Mouse (Mus musculus) ES-Bruce4 (cell line): Measurements from ENCODE around the gene Slc22a27. TPM values are rescaled to one million over a fixed set of nuclear protein-coding genes. Genes with fewer than 3 reads are reported as not detected.
"Not testable (repeated sequence)": the region's sequence is repeated elsewhere in the genome, so short reads cannot be mapped to it uniquely, and the experiment has no call there.

Experiments used
- H3K27ac ChIP-seq: 2 replicates; pipeline ENCODE4 v1.5.1; 2012; ENCODE audit warnings: low read length, inconsistent platforms; ENCODE audit not compliant: insufficient read depth
- H3K27me3 ChIP-seq: 2 replicates; pipeline ENCODE4 v1.6.1; 2012; ENCODE audit warnings: mild to moderate bottlenecking, low read length, inconsistent platforms; ENCODE audit not compliant: control insufficient read depth, poor library complexity, insufficient read depth, severe bottlenecking
- H3K36me3 ChIP-seq: 2 replicates; pipeline ENCODE4 v1.6.1; 2012; ENCODE audit warnings: inconsistent platforms, mild to moderate bottlenecking, low read length, moderate library complexity; ENCODE audit not compliant: control insufficient read depth, poor library complexity, insufficient read depth, severe bottlenecking
- H3K4me1 ChIP-seq: one replicate; pipeline ENCODE4 v1.8.1; 2011; ENCODE audit warnings: low read length; ENCODE audit not compliant: control insufficient read depth, insufficient read depth
- H3K4me3 ChIP-seq: 2 replicates; pipeline ENCODE4 v1.5.1; 2011; ENCODE audit warnings: low read depth, mild to moderate bottlenecking, low read length
- H3K9ac ChIP-seq: 2 replicates; pipeline ENCODE4 v1.6.1; 2012; ENCODE audit warnings: low read depth, mild to moderate bottlenecking, inconsistent platforms; ENCODE audit not compliant: poor library complexity, severe bottlenecking
- H3K9me3 ChIP-seq: replicated peaks from 2 replicates; pipeline ENCODE4 v1.6.1; 2012; ENCODE audit warnings: mild to moderate bottlenecking, low read length, inconsistent platforms; ENCODE audit not compliant: control insufficient read depth, poor library complexity, insufficient read depth, severe bottlenecking
- CTCF ChIP-seq: IDR thresholded peaks from one replicate; pipeline ENCODE4 v1.8.1; 2011; ENCODE audit warnings: low read depth, low read length
- EP300 ChIP-seq: IDR thresholded peaks from 2 replicates; pipeline ENCODE4 v1.6.1; 2011; ENCODE audit warnings: low read depth, low read length; ENCODE audit not compliant: insufficient read depth
- POLR2A ChIP-seq: IDR thresholded peaks from one replicate; pipeline ENCODE4 v1.8.1; 2011; ENCODE audit warnings: low read length; ENCODE audit not compliant: insufficient read depth
- polyA plus RNA-seq: library from polyadenylated mRNA; stranded (reverse); fragments of >200 nt; gene quantifications from 2 replicates; pipeline ENCODE4 v1.2.4, GENCODE M21; 2011; ENCODE audit warnings: low read depth; ENCODE audit not compliant: missing spikeins, insufficient read depth, insufficient read length

Gene Slc22a27
- polyA plus RNA-seq, result not detected in 2 replicates

- H3K27ac ChIP-seq, H3K9ac ChIP-seq, H3K4me1 ChIP-seq, H3K4me3 ChIP-seq, H3K27me3 ChIP-seq, H3K36me3 ChIP-seq, H3K9me3 ChIP-seq: not testable (repeated sequence)
Observed at GRCm38 (mm10) chr19:7965927-7966326, at the start of gene Slc22a27. TSS of gene Slc22a27 (minus strand) at chr19:7966027.

- H3K27ac ChIP-seq, H3K4me3 ChIP-seq, H3K4me1 ChIP-seq, H3K36me3 ChIP-seq, H3K9ac ChIP-seq, H3K27me3 ChIP-seq, H3K9me3 ChIP-seq: not testable (repeated sequence)
Observed at GRCm38 (mm10) chr19:8011596-8011995, 45.8 kb upstream of the Slc22a27 start.

GRCm38 (mm10) chr19:8009086-8009485, 43.3 kb upstream of the Slc22a27 start:
- H3K9ac ChIP-seq, H3K27me3 ChIP-seq, H3K4me1 ChIP-seq, H3K4me3 ChIP-seq, H3K27ac ChIP-seq, H3K9me3 ChIP-seq, H3K36me3 ChIP-seq: not testable (repeated sequence)

GRCm38 (mm10) chr19:7968703-7969102, 2.9 kb upstream of the Slc22a27 start:
- H3K9me3 ChIP-seq, result no peaks in the 10 kb centered on the region
- no peaks in the 10 kb centered on the region for H3K4me1 ChIP-seq
- no peaks in the 10 kb centered on the region for H3K27me3 ChIP-seq
- no peak overlapping the region for H3K27ac ChIP-seq
- no peaks in the 10 kb centered on the region for H3K36me3 ChIP-seq
- H3K9ac ChIP-seq, result no peak overlapping the region
- H3K4me3 ChIP-seq, result no peak overlapping the region
- TF ChIP-seq CTCF (no peak), EP300 (no peak), POLR2A (no peak)

- H3K4me1 ChIP-seq, H3K9ac ChIP-seq, H3K27ac ChIP-seq, H3K9me3 ChIP-seq, H3K36me3 ChIP-seq, H3K27me3 ChIP-seq, H3K4me3 ChIP-seq: not testable (repeated sequence)
Observed at GRCm38 (mm10) chr19:7966550-7966949, 723 bp upstream of the Slc22a27 start.

GRCm38 (mm10) chr19:7939391-7939790, 26.4 kb downstream of the Slc22a27 start:
- H3K27me3 ChIP-seq, H3K36me3 ChIP-seq, H3K4me3 ChIP-seq, H3K27ac ChIP-seq, H3K4me1 ChIP-seq, H3K9ac ChIP-seq, H3K9me3 ChIP-seq: not testable (repeated sequence)

GRCm38 (mm10) chr19:7876626-7877025, 89.2 kb downstream of the Slc22a27 start:
- no peaks in the 10 kb centered on the region for H3K4me1 ChIP-seq
- TF ChIP-seq CTCF (no peak), EP300 (no peak)
- H3K9ac ChIP-seq, result no peak overlapping the region
- H3K36me3 ChIP-seq, result no peaks in the 10 kb centered on the region
- H3K27ac ChIP-seq, result no peak overlapping the region
- H3K9me3 ChIP-seq, result no peaks in the 10 kb centered on the region; the same call in 1 of the 2 replicates
- no peaks in the 10 kb centered on the region for H3K27me3 ChIP-seq
- H3K4me3 ChIP-seq, result no peak overlapping the region
